Mouse (Mus musculus) hindbrain, embryonic 13.5 days (tissue): ENCODE data around the gene Galnt2. TPM values are rescaled to one million over a fixed set of nuclear protein-coding genes. Genes with fewer than 3 reads are reported as not detected.

Experiments
- ATAC-seq: fragments of 200-750 bp; cut with Nextera tagmentation; 2 replicates; pipeline ENCODE4 v1.8.0; 2017; ENCODE audit warnings: moderate TSS enrichment; ENCODE audit not compliant: low FRiP score
- H3K27ac ChIP-seq: fragments of 300-500 bp; sonication (generic); 2 replicates; pipeline ENCODE4 v1.5.1; 2015; ENCODE audit warnings: inconsistent platforms, mild to moderate bottlenecking, moderate library complexity
- H3K27me3 ChIP-seq: fragments of 300-500 bp; sonication (generic); 2 replicates; pipeline ENCODE4 v1.6.1; 2015; ENCODE audit warnings: mild to moderate bottlenecking, inconsistent platforms
- H3K36me3 ChIP-seq: fragments of 300-500 bp; sonication (generic); 2 replicates; pipeline ENCODE4 v1.6.1; 2015; ENCODE audit warnings: mild to moderate bottlenecking, inconsistent platforms
- H3K4me1 ChIP-seq: fragments of 300-500 bp; sonication (generic); replicated peaks from 2 replicates; pipeline ENCODE4 v1.6.1; 2015; ENCODE audit warnings: inconsistent platforms
- H3K4me2 ChIP-seq: fragments of 300-500 bp; sonication (generic); 2 replicates; pipeline ENCODE4 v1.6.1; 2015; ENCODE audit warnings: inconsistent platforms, mild to moderate bottlenecking, moderate library complexity
- H3K4me3 ChIP-seq: fragments of 300-500 bp; sonication (generic); 2 replicates; pipeline ENCODE4 v1.5.1; 2015; ENCODE audit warnings: mild to moderate bottlenecking, inconsistent platforms
- H3K9ac ChIP-seq: fragments of 300-500 bp; sonication (generic); 2 replicates; pipeline ENCODE4 v1.6.1; 2015; ENCODE audit warnings: mild to moderate bottlenecking, inconsistent platforms
- H3K9me3 ChIP-seq: fragments of 300-500 bp; sonication (generic); 2 replicates; pipeline ENCODE4 v1.6.1; 2016; ENCODE audit warnings: inconsistent platforms
- WGBS: fragments of 180-500 bp; shearing (Covaris S2); methylation state at CpG from one replicate; pipeline ENCODE4 v1.1.7; 2015; 5-methylcytosine and 5-hydroxymethylcytosine counted together
- polyA plus RNA-seq: library from polyadenylated mRNA; unstranded; fragments of >200 nt; fragmentation: Nextera tagmentation; extraction: Ambion mirVana; gene quantifications from 2 replicates; pipeline ENCODE4 v1.2.1, GENCODE M21; 2015

Gene Galnt2
- polyA plus RNA-seq, 1 experiment from 2014 or later: 49.9 TPM

GRCm38 (mm10) chr8:124343151-124343550 lies 112.0 kb downstream of the Galnt2 start:
- ATAC-seq: no peak
- Histone ChIP-seq H3K27ac (no peak overlapping the region), H3K4me2 (no peak overlapping the region), H3K36me3 (peaks cover 76% of the 10 kb centered on the region), H3K27me3 (no peaks in the 10 kb centered on the region), H3K4me3 (no peak overlapping the region), H3K9me3 (no peaks in the 10 kb centered on the region), H3K4me1 (peaks cover 22% of the 10 kb centered on the region), H3K9ac (no peak overlapping the region)
- WGBS: 95% methylated on average over 15 of the region's 15 CpGs

DNA sequence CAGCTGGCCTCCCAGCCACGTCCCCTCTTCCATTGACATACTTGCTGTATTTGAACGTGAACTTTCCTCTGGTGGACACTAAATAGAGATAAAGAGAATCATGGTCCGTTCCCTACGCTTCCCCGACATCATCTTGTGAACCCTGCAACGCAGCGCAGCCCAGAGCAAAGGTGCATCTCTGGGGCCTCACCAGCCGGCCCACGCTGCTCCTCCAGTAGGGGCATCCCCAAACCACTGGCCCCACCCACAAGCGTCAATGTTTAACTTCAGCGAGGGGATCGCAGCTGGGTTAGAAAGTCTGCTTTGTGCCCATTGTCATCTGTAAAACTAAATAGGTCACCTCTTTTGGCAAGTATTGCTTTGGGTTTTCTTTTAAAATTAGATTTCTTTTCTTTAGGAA lies 112.8 kb downstream of the Galnt2 start:
- Histone ChIP-seq H3K9ac (no peak overlapping the region), H3K27me3 (no peaks in the 10 kb centered on the region), H3K4me1 (peaks cover 25% of the 10 kb centered on the region), H3K27ac (no peak overlapping the region), H3K9me3 (no peaks in the 10 kb centered on the region), H3K36me3 (peaks cover 68% of the 10 kb centered on the region), H3K4me2 (no peak overlapping the region), H3K4me3 (no peak overlapping the region)
- WGBS: 75% methylated on average over 12 of the region's 12 CpGs
- no peak for ATAC-seq

DNA sequence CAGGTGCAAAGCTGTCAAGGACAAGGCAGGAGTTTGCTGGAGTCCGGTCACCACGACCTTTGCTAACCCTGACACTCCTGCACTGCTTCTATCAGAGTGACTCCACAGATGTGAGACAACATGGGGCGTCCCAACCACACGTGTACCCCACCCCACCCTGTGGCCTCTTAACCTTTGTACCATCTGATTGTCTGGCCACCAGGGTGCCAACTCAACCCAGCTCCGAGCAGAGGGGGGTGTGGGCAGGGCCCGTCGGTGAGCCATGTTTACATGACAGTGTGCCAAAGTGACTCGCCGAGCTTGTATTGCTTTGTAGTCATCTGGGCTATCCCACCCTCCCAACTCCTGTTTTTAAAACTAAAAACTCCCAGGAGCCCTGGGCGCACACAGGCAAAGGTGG lies 113.9 kb downstream of the Galnt2 start:
- WGBS: 86% methylated on average over 10 of the region's 10 CpGs
- Histone ChIP-seq H3K27me3 (no peaks in the 10 kb centered on the region), H3K36me3 (peaks cover 57% of the 10 kb centered on the region), H3K4me3 (no peak overlapping the region), H3K9ac (no peak overlapping the region), H3K4me2 (no peak overlapping the region), H3K4me1 (peaks cover 22% of the 10 kb centered on the region), H3K9me3 (no peaks in the 10 kb centered on the region), H3K27ac (no peak overlapping the region; the same call in 1 of the 2 replicates)
- ATAC-seq: no peak

DNA sequence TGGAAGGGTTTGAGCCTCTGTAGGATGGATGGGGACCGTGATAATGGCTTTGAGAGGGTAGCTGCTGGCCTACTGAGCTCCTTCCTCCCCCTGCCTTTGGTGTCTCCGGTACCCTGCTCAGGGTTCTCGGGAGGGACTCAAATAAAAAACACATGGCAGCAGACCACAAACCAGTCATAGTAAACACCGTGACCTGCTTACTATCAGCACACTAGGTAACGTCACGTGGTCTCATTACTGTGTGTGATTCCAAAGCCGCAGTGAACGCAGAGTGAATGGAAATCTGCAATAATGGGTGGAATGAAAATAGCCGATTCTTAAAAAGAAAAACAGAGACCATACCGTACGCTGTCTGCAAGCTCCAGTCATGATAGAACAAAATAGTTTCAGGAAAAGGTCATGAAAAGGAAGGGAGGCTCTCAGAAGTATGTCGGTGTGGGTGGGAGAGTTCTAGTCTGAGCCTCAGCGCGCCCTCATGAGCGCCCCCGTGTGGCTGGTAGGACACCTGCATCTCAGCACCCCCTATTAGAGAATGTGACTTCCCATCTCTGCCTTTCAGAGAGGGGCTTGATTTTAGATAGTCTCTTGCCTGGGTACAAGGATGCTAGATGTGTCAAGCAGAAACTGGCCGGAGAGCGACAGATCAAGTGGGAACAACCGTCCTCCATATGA lies 115.8 kb downstream of the Galnt2 start:
- peaks cover 14% of the 10 kb centered on the region; the same call in 1 of the 2 replicates for H3K4me1 ChIP-seq
- H3K27ac ChIP-seq: no peak overlapping the region
- H3K9me3 ChIP-seq: no peaks in the 10 kb centered on the region
- H3K4me3 ChIP-seq: no peak overlapping the region
- 0 out of 2 replicates have a peak, but pooled peaks have one; percentile 43 for ATAC-seq
- no peak overlapping the region for H3K4me2 ChIP-seq
- WGBS: 48% methylated on average over 19 of the region's 19 CpGs
- peaks cover 39% of the 10 kb centered on the region for H3K36me3 ChIP-seq
- H3K27me3 ChIP-seq: no peaks in the 10 kb centered on the region
- no peak overlapping the region for H3K9ac ChIP-seq

DNA sequence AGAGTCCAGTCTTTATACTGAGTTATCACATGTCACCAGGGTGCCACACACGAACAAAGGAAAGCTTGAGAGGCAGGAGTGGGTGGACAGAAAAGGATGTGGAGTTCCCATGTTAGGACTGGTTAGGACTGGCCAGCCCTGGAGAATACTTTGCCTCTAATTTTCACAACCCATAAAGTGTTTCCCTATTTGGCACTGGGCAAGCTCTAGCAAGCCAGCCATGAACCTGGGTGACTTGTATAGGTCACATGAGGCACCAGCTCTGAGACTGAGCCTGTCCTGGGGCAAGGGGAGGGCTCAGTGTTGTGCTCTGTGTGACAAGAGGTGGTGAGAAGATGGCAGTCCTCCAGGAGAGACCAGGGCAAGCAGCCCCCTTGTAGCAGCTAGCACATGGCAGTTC lies 116.9 kb downstream of the Galnt2 start:
- no peak for ATAC-seq
- Histone ChIP-seq H3K27ac (no peak overlapping the region), H3K4me1 (peaks cover 14% of the 10 kb centered on the region; the same call in 1 of the 2 replicates), H3K4me2 (no peak overlapping the region), H3K9me3 (no peaks in the 10 kb centered on the region), H3K9ac (peak overlapping the region; percentile 29; the same call in 1 of the 2 replicates), H3K36me3 (peaks cover 28% of the 10 kb centered on the region), H3K27me3 (no peaks in the 10 kb centered on the region), H3K4me3 (no peak overlapping the region)
- WGBS: 61% methylated on average over 1 of the region's 1 CpGs

DNA sequence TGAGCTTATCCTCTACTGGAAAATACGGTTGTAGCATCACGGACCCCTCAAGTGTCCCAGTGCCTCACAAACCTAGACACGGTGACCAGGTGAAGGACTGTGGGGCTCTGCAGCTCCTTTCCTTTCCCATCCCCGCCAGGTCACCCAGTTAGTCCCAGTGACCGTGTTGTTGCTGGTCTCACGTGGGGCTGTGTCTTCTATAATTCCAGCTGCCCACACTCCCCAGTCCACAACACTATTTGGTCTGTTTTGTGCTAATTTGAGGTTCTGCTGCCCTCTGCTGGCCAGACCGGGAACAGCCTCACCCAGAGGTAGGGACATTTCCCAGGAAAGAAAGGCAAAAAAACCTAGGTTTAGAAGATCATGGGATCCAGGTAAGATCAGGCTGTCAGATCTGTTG lies 118.5 kb downstream of the Galnt2 start:
- WGBS: 37% methylated on average over 7 of the region's 7 CpGs
- no peak overlapping the region for H3K4me2 ChIP-seq
- H3K4me3 ChIP-seq: no peak overlapping the region
- no peaks in the 10 kb centered on the region for H3K9me3 ChIP-seq
- peaks cover 12% of the 10 kb centered on the region for H3K36me3 ChIP-seq
- H3K27me3 ChIP-seq: no peaks in the 10 kb centered on the region
- no peak overlapping the region for H3K27ac ChIP-seq
- H3K9ac ChIP-seq: no peak overlapping the region
- peaks cover 14% of the 10 kb centered on the region; the same call in 1 of the 2 replicates for H3K4me1 ChIP-seq
- peak; percentile 58 for ATAC-seq

GRCm38 (mm10) chr8:124351636-124352035 lies 120.4 kb downstream of the Galnt2 start:
- no peak overlapping the region for H3K27ac ChIP-seq
- no peak overlapping the region for H3K4me2 ChIP-seq
- H3K4me1 ChIP-seq: peaks cover 13% of the 10 kb centered on the region; the same call in 1 of the 2 replicates
- WGBS: 65% methylated on average over 5 of the region's 5 CpGs
- H3K9me3 ChIP-seq: 0 out of 2 replicates have a peak, but pooled peaks cover 7% of the 10 kb centered on the region
- no peaks in the 10 kb centered on the region for H3K27me3 ChIP-seq
- no peaks in the 10 kb centered on the region for H3K36me3 ChIP-seq
- H3K9ac ChIP-seq: no peak overlapping the region
- H3K4me3 ChIP-seq: no peak overlapping the region
- ATAC-seq: no peak

- Histone ChIP-seq H3K27ac (no peak overlapping the region), H3K27me3 (no peaks in the 10 kb centered on the region), H3K4me2 (no peak overlapping the region), H3K4me3 (no peak overlapping the region), H3K4me1 (no peaks in the 10 kb centered on the region), H3K36me3 (no peaks in the 10 kb centered on the region), H3K9ac (no peak overlapping the region), H3K9me3 (0 out of 2 replicates have a peak, but pooled peaks cover 4% of the 10 kb centered on the region)
- ATAC-seq: no peak
- WGBS: 80% methylated on average over 3 of the region's 3 CpGs
Measured at GRCm38 (mm10) chr8:124360911-124361310, 129.7 kb downstream of the Galnt2 start.

DNA sequence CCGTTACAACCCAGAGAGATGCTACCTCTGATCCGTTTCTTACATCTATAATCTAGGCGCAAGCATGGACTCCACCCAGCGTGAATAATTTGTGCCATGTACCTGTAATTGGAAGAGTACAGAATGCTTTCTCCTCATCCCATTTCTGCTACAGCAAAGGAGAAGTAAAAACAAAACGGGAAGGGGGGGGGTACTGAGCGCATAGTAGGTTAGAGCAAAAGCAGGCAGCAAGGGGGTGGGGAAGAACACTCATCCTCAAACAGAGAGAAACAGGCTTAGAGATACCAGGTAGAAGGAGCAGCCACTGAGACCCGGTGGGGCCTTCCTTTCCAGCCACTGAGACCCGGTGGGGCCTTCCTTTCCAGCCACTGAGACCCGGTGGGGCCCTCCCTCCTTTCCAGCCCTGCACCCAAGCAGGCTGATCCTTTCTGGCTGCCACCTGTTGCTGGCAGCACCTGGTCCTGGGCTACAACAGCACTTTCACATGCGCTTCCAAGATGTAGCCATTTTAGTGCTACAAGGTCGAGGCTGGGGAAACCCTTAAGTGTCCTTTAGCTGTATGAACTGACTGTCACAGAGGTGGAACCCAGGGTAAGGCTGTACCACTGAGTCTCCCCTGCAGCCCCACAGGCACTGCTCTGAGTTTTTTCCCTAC lies 130.7 kb downstream of the Galnt2 start:
- WGBS: 82% methylated on average over 11 of the region's 11 CpGs
- H3K9ac ChIP-seq: no peak overlapping the region

DNA sequence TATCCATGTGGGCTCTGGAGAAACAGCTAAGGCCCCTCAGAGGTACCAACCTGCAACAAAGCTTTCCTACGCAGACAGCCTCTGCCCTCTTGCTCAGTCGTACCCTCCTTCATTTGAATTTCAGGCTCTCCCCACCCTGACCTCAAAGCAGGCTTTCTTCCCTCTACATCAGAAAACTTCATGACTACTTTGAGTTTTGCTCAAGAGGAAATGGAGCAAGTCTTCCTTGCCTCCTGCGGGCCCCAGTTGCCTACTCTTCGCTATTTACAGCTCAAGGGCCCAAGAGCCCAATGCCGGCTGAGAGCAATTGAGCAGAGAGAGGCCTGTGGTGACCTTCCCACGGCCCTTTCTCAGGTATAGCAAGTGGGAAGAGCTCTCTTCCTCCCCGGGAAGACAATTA lies 131.4 kb downstream of the Galnt2 start:
- Histone ChIP-seq H3K4me1 (no peaks in the 10 kb centered on the region), H3K27me3 (no peaks in the 10 kb centered on the region), H3K4me3 (no peak overlapping the region), H3K36me3 (0 out of 2 replicates have a peak, but pooled peaks cover 8% of the 10 kb centered on the region), H3K9ac (no peak overlapping the region), H3K27ac (no peak overlapping the region), H3K4me2 (no peak overlapping the region), H3K9me3 (no peaks in the 10 kb centered on the region)
- 82% methylated on average over 7 of the region's 7 CpGs for WGBS
- no peak for ATAC-seq

More for the DNA sequence above, 130.7 kb downstream of the Galnt2 start:
- Histone ChIP-seq H3K4me2 (no peak overlapping the region), H3K4me1 (no peaks in the 10 kb centered on the region), H3K27ac (no peak overlapping the region), H3K27me3 (no peaks in the 10 kb centered on the region), H3K9me3 (no peaks in the 10 kb centered on the region), H3K4me3 (no peak overlapping the region), H3K36me3 (0 out of 2 replicates have a peak, but pooled peaks cover 2% of the 10 kb centered on the region)
- ATAC-seq: no peak

DNA sequence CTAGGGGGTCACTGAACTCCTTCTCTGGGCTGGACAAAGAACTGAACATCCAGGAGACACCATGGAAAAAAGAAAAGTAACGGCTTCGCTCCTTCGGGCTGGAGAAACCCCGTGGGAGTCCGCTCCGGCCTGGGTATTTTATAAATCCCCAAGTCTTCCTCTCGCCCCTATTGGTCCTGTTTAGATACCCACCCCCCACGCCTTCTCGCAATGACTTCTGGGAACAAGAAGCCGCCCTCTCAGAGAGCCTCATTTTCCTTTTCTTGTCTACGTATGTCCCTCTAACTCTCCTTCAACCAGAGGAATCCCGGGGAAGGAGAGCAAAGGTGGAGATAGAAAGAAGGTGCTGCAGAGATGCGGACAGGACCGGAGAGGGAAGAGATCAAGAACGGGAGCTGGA lies 132.1 kb downstream of the Galnt2 start:
- Histone ChIP-seq H3K4me1 (no peaks in the 10 kb centered on the region), H3K9ac (no peak overlapping the region), H3K27ac (no peak overlapping the region), H3K36me3 (0 out of 2 replicates have a peak, but pooled peaks cover 8% of the 10 kb centered on the region), H3K27me3 (no peaks in the 10 kb centered on the region), H3K4me3 (no peak overlapping the region), H3K9me3 (no peaks in the 10 kb centered on the region), H3K4me2 (no peak overlapping the region)
- ATAC-seq: no peak
- 93% methylated on average over 15 of the region's 15 CpGs for WGBS

DNA sequence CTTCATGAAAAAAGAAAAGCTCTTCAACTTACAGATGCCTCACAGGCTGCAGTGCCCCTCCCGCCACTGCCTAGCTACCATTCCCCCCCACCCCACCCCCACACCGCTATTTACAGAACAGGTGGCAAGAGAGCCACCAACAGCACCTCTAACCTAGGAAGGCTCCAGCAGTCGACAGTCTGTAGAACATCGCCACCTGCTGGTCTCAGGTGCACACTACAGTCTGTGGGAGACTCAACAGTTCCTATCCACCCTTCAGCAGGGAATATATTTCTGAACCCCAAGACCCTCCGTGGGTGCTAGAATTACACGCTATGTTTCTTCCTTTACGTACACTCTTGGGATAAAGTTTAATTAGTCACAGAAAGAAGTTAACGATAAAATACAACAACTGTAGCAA lies 137.0 kb downstream of the Galnt2 start:
- Histone ChIP-seq H3K4me1 (no peaks in the 10 kb centered on the region), H3K27ac (no peak overlapping the region), H3K9ac (no peak overlapping the region), H3K9me3 (no peaks in the 10 kb centered on the region), H3K4me2 (no peak overlapping the region), H3K4me3 (no peak overlapping the region), H3K36me3 (peaks cover 26% of the 10 kb centered on the region), H3K27me3 (no peaks in the 10 kb centered on the region)
- WGBS: 21% methylated on average over 8 of the region's 8 CpGs
- ATAC-seq: no peak
